Mouse (Mus musculus) heart, postnatal 14 days (tissue): Measurements from ENCODE around the gene 4930564D02Rik. TPM values are rescaled to one million over a fixed set of nuclear protein-coding genes. Genes with fewer than 3 reads are reported as not detected.

Experiments
- DNase-seq, 2 experiments: peaks; one replicate each; pipeline ENCODE4 v3.0.0; 2021 to 2022
- intact Hi-C: fragments of 180-260 bp; cut with DNase I; formaldehyde crosslinking; loops from one replicate; pipeline ENCODE4 v1.15.1; 2025
- total RNA-seq, 2 experiments: library from RNA; stranded (reverse); gene quantifications; 2 replicates each; pipeline ENCODE4 v1.2.3; 2021

4930564D02Rik gene
- total RNA-seq, 2 experiments from 2014 or later = not detected

DNA sequence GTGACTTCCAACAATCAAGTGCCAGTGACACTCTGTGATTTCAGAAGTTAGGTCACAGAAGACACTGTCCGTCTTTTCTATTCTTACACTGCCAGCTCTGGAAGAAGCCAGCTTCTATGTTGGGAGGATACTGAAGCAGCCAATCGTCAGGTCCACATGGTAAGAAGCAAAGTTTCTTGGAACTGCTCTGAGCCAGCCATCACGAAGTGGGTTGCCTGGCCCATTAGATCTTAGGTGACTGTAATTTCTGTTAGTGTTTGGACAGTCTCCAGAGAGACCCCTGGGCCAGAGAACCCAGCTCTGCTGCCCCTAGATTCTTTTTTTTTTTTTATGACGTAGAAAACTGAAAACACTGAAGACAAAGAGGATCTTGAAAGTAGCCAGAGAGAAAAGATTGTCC lies 30.9 kb downstream of the 4930564D02Rik start:
- DNase-seq = no peak
- intact Hi-C loops = loop anchor here (5.0 kb wide), 1 partner anchor 70 kb away; no protein-coding TSS in a partner anchor

DNA sequence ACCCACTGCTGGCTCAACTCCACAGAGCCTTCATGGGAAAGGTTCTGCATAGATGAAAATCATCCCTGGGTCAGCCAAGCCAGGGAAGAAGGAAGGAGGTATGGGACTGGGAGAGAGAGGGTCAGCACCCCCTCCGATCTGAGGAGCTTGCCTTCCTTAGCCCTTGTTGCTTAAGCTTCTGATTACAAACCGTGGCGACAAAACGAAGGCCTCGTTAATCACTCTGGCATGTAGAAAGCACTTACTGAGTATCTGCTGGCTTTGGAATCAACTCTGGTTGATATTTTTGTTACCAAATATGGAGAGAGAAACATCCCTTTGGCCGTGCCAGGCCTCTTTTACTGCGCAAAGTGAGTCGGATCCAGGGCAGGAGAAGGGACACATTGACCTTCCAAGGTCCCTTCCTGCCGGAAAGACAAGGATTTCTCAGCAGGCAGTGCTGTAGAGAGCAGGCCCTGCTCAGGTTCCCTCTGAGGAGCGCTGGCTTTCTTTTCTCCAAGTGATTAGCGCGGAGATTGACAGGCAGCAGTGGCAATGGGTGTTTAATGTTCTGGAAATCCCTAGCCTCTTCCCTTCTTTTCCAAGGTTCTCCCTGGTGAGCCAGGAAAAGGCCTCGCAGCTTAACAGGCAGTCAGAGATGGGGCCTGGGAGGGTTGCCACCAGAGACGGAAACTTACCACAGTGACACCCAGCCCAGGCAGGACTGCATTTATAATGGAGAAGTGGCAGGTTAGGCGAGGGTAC lies 33.1 kb downstream of the 4930564D02Rik start:
- intact Hi-C loops = loop anchor here (5.0 kb wide), 1 partner anchor 68 kb away; no protein-coding TSS in a partner anchor

DNA sequence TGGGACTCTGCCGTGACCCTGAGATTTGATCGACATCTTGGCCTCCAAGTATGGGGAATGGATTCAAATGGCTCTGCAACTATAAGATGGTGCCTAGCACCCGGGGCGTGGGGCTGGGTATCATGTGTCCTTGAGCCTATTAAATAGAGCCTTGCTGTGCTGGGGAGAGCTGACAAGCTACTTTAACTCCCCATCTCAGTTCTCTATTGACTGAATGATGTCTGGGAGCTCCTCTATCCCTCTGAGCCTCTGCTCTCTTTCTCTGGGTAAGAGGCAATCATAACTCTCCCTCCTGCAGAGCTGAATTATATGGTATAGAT lies 33.6 kb downstream of the 4930564D02Rik start:
- intact Hi-C loops = no loop called here
- DNase-seq = no peak

More for the DNA sequence above, 33.1 kb downstream of the 4930564D02Rik start:
- no peak for DNase-seq

DNA sequence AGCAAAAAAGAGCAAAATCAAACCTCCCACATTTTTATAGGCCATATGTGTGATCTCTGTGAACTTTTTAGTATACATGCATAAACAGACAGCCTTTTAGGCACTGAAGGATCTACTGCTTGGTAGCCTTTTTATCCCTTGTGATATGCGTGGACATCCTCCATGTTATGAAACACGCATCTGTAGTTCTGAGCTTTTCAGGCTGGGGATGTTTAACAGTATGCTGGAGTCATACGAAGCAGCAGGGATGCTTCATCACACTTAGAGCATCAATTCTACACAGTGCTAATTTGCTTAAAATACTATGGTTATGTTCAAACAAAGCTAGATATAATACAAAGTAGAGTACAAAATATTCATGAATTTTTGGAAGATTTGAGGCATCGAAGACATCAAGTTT lies 39.2 kb downstream of the 4930564D02Rik start:
- intact Hi-C loops = no loop called here
- DNase-seq = no peak

DNA sequence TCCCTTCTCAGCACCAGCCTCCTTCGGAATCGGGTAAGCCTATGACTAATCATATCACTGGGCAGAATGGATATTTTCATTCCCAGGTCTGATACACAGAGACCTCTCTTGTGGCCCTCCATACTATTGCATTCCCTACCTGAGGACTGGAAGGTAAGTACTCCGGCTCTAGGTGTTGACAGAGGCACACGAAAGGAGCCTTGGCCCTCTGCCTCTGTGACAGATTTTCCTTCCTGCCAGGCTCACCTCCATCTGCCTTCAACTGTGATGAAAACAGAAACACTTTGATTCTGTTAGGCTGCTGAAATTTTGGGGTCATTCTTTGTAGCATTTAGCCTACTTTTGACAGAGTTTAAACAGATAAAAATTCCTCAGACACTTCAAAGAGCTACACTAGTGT lies 47.2 kb downstream of the 4930564D02Rik start:
- intact Hi-C loops = loop anchor here (2.0 kb wide), 1 partner anchor 51 kb away; no protein-coding TSS in a partner anchor
- DNase-seq = no peak

DNA sequence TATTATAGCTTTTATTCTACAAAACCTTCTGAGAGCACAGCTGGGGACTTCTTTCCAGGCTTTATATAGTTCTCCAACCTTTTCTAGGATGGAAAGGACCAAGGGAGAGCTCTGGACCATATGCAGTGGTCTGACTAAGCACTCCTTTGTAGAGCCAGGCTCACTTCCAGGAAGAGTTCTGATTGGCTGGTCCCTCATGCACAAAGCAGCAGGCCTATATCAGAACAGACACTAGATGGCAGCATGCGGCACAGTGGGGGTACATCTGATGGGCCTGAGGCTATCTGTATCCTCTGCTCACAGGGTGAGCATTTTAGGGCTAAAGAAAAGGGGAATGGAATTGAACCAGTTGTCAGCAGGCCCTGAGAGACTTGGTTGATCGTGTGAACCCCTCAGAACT lies 47.6 kb downstream of the 4930564D02Rik start:
- intact Hi-C loops = loop anchor here (2.0 kb wide), 1 partner anchor 51 kb away; no protein-coding TSS in a partner anchor

DNA sequence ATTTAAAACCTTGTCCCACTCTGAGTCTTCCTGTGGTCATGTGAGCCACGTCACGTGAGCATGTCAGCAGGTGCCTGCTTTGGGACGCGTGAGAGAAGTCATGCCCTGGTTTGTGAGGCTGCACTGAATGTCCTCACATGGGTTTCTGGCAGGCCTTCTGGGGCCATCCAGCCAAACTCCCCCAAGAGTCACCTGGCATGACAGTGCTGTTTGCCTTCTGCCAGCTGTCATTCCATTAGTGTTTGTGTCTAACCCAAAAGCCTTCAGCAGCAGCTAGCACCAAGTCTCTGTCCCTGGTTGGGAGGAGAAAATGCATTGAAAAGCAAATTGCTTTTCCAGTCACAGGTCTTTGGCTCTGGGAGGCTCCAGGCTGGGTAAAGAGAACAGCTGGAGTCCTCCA lies 50.0 kb downstream of the 4930564D02Rik start:
- intact Hi-C loops = loop anchor here (5.0 kb wide), 1 partner anchor 526 kb away; no protein-coding TSS in a partner anchor
- peak; percentile 18 to 49 for DNase-seq

More for the DNA sequence above, 47.6 kb downstream of the 4930564D02Rik start:
- peak; percentile 55 to 77 for DNase-seq

DNA sequence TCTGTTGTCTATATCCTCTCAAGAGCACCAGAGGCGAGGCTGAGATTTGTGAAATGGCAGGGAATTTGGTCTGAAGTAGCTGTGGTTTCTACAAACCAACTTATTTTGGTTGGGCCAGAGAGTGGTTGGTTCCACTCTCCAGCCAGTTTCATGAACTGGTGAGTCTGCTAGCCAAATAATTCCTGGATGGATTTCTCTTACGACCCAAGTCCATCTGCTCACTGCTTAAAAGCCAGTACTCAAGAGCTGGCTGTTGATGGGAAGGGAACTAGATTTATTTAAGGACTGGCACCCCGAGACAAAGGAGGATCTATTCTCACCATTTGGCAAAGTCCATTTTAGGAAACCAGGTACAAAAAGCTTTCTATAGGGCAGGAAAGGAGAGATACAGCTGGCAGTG lies 57.1 kb downstream of the 4930564D02Rik start:
- intact Hi-C loops = no loop called here
- DNase-seq = no peak

DNA sequence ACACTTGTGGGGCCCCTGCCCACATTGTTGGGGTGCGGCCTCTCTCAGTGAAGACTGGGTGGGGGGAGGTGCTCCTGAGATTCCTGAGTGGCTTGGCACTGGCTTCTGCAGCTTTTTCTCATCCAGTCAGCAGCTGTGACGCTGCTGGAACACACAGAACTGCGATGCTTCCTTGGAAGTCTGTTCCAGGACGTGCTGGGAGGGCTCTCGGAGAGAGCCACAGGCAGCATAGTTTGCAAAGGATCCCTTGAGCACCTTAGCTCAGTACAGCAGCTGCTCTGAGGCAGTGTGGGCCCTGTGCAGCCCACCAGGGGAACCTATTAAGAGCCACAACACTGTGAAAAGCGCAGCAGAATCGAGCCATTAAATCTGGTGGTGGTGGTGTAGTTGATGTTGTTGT lies 61.2 kb downstream of the 4930564D02Rik start:
- intact Hi-C loops = no loop called here
- DNase-seq = no peak

Other genes with a start within 250 kb of the 4930564D02Rik start
- 1 to 10 TPM; 7.4 to 7.9 TPM for gene Mov10, start 248.3 kb upstream of the 4930564D02Rik start, total RNA-seq
- gene St7l, start 202.8 kb upstream of the 4930564D02Rik start, total RNA-seq = 10 to 100 TPM; 25.3 to 25.9 TPM
- 10 to 100 TPM; 55.1 to 57.6 TPM for gene Capza1, start 202.3 kb upstream of the 4930564D02Rik start, total RNA-seq
- 1 to 10 TPM; 2.4 to 2.8 TPM for gene Wnt2b, start 104.9 kb upstream of the 4930564D02Rik start, total RNA-seq
- 10 to 100 TPM; 30.2 to 31.3 TPM for gene Cttnbp2nl, start 13.7 kb upstream of the 4930564D02Rik start, total RNA-seq